Mouse (Mus musculus) small intestine, adult 2 months (tissue): ENCODE results near the gene Dclre1b. TPM values are rescaled to one million over a fixed set of nuclear protein-coding genes. Genes with fewer than 3 reads are reported as not detected.
A peak's percentile ranks its signal among the peaks of the same experiment; 100 is the strongest.
"Not testable (repeated sequence)": the region's sequence is repeated elsewhere in the genome, so short reads cannot be mapped to it uniquely, and the experiment has no call there.

ENCODE experiments used
- H3K27ac ChIP-seq: fragments of 200-500 bp; 2 replicates; pipeline ENCODE4 v1.5.1; 2012; ENCODE audit warnings: low read depth, low read length, control low read depth, inconsistent platforms; ENCODE audit not compliant: insufficient read depth
- H3K27me3 ChIP-seq: fragments of 200-500 bp; 2 replicates; pipeline ENCODE4 v1.6.1; 2012; ENCODE audit warnings: mild to moderate bottlenecking, moderate library complexity, low read length, inconsistent platforms; ENCODE audit not compliant: control insufficient read depth, insufficient read depth
- H3K36me3 ChIP-seq: fragments of 200-500 bp; 2 replicates; pipeline ENCODE4 v1.6.1; 2012; ENCODE audit warnings: mild to moderate bottlenecking, low read length, control low read depth, inconsistent platforms; ENCODE audit not compliant: control insufficient read depth, insufficient read depth
- H3K4me1 ChIP-seq: fragments of 200-500 bp; 2 replicates; pipeline ENCODE4 v1.6.1; 2012; ENCODE audit warnings: low read length, inconsistent platforms, mixed read lengths; ENCODE audit not compliant: control insufficient read depth, insufficient read depth, insufficient read length
- H3K4me3 ChIP-seq: fragments of 200-500 bp; 2 replicates; pipeline ENCODE4 v1.5.1; 2012; ENCODE audit warnings: low read depth, mild to moderate bottlenecking, control low read depth, inconsistent platforms, low read length, moderate library complexity
- CTCF ChIP-seq: fragments of 200-500 bp; IDR thresholded peaks from 2 replicates; pipeline ENCODE4 v1.5.1; 2012; ENCODE audit warnings: low read depth, mild to moderate bottlenecking, control low read depth, inconsistent platforms, low read length, moderate library complexity, mixed read lengths; ENCODE audit not compliant: insufficient replicate concordance, insufficient read length; ENCODE audit errors: extremely low read depth
- POLR2A ChIP-seq: fragments of 200-500 bp; IDR thresholded peaks from 2 replicates; pipeline ENCODE4 v1.6.1; 2012; ENCODE audit warnings: low read depth, mild to moderate bottlenecking, control low read depth, inconsistent platforms, low read length, moderate library complexity
- WGBS: fragments of 180-500 bp; shearing (Covaris S2); methylation state at CpG from one replicate; pipeline ENCODE4 v1.1.7; 2018; 5-methylcytosine and 5-hydroxymethylcytosine counted together
- polyA plus RNA-seq: library from polyadenylated mRNA; depleted of rRNA; stranded (reverse); fragments of >200 nt; gene quantifications from 2 replicates; pipeline ENCODE4 v1.2.3, GENCODE M21; 2012

Dclre1b gene
- polyA plus RNA-seq, 1 experiment = 5.3 TPM

DNA sequence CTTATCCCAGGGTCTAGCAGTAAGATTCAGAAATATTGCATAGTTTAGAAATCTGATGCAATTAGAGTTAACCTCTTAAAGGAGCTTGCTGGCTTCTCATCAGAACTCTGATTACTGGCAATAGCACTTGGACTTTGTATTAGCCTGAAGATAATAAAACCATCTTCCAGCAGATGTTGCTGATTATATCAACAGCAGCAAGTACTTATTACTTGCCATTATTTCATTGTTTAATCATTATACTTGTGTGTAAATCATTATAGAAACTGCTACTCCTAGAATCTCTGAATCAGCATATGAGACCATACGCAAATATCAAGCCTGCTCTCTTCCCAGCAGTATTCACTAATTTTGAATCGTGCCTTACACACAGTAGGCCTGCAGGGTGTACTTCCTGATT lies 24.8 kb upstream of the Dclre1b start:
- TF ChIP-seq CTCF (no peak), POLR2A (no peak)
- no peak overlapping the region for H3K4me3 ChIP-seq
- H3K27me3 ChIP-seq = no peaks in the 10 kb centered on the region
- WGBS = 26% methylated on average over 2 of the region's 2 CpGs
- H3K27ac ChIP-seq = no peak overlapping the region
- H3K36me3 ChIP-seq = peaks cover 3% of the 10 kb centered on the region; the same call in 1 of the 2 replicates
- peaks cover 9% of the 10 kb centered on the region; the same call in 1 of the 2 replicates for H3K4me1 ChIP-seq

DNA sequence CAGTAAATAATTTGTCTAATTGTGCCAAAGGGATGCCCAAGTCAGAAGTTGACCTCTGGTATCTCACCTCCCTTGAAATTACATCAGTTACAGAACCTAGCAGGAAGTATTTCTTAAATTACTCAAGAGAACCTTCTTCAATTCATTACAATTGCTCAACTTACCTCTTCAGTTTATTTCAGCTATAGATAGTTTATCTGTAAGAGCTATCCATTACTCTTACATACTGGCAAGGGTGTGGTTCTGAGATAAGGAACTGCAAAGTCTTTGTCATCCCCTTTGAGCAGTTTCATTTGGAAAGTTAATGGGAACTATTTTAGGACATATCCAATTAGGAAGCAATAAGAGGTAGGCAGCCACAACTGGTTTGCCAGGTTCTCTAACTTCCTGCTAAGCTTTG lies 23.2 kb upstream of the Dclre1b start, which contains the start of gene Bcl2l15:
TSS of gene Bcl2l15 (plus strand) at position 176 of the 400 bp plus-strand sequence.
- Histone ChIP-seq H3K27ac (peak within 1 kb of the TSS; percentile 76), H3K36me3 (no peaks in the 10 kb centered on the region; the same call in 1 of the 2 replicates), H3K4me3 (peak within 1 kb of the TSS; percentile 4; the same call in 1 of the 2 replicates), H3K27me3 (no peaks in the 10 kb centered on the region), H3K4me1 (peaks cover 9% of the 10 kb centered on the region; the same call in 1 of the 2 replicates)
- TF ChIP-seq POLR2A (no peak), CTCF (no peak)

DNA sequence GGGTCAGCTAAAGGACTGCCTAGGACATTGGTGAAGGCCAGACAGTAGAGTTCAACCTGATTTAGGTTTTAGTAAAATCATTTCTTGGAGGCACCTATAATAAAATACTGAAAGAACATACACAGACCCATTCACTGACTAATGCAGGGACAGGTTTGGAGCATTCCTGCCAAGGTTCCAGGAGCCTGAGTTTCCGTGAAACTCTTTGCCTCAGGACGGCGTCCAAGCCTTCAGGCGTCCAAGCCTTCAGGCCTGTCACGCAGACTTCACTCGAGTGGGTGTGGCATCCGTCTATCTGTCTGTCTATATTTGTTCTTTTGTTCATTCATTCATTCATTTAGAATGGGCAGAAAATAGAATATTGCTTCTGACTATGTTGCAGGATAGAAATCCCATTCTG lies 21.9 kb upstream of the Dclre1b start:
- H3K27me3 ChIP-seq = no peaks in the 10 kb centered on the region
- H3K4me3 ChIP-seq = no peak overlapping the region
- no peak for TF ChIP-seq POLR2A
- no peak for TF ChIP-seq CTCF
- WGBS = 81% methylated on average over 7 of the region's 7 CpGs
- H3K36me3 ChIP-seq = no peaks in the 10 kb centered on the region; the same call in 1 of the 2 replicates
- H3K4me1 ChIP-seq = peaks cover 6% of the 10 kb centered on the region; the same call in 1 of the 2 replicates
- H3K27ac ChIP-seq = no peak overlapping the region

DNA sequence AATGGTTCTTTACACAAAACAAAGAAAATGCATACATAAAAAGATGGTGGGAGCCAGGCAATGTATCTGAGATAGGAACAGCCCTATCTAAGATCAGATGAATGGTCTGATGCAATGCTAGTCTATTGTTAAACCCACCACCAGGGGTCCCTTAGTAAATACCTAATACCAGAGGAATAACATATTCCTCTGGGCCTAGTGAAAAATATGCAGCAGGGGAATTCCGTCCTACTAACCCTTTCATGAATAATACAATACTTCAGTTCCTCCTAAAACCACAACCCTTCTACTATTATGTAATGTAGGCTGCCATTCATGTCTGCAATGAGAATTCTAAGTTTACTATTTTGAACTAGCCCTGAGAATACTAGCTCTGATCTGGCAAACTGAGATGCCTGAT lies 21.4 kb upstream of the Dclre1b start:
- H3K36me3 ChIP-seq, H3K27ac ChIP-seq: not testable (repeated sequence)
- 84% methylated on average over 1 of the region's 1 CpGs for WGBS

DNA sequence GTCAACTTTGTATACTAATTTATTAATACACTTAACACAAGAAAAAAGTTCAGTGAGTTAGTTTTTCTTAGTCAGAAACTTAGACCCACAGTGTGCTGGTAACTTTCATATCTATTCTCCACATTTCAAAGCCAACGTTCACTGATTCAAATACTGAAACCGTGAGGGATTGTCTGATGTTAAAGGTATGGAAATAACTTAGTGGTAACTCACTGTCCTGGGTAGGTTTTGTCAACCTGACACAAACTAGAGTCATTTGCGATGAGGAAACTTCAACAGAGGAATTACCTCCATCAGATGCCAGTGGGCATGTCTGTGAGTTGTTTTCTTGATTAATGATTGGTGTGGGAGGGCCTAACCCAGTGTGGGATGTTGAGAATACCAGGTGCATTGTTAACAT lies 19.8 kb upstream of the Dclre1b start:
- 68% methylated on average over 3 of the region's 3 CpGs for WGBS
- Histone ChIP-seq H3K4me3 (no peak overlapping the region), H3K36me3 (no peaks in the 10 kb centered on the region), H3K4me1 (peaks cover 2% of the 10 kb centered on the region; the same call in 1 of the 2 replicates), H3K27ac (no peak overlapping the region), H3K27me3 (no peaks in the 10 kb centered on the region)
- TF ChIP-seq POLR2A = no peak
- no peak for TF ChIP-seq CTCF

More for the DNA sequence above, 21.4 kb upstream of the Dclre1b start:
- not testable (repeated sequence) for H3K4me3 ChIP-seq, H3K27me3 ChIP-seq, H3K4me1 ChIP-seq

DNA sequence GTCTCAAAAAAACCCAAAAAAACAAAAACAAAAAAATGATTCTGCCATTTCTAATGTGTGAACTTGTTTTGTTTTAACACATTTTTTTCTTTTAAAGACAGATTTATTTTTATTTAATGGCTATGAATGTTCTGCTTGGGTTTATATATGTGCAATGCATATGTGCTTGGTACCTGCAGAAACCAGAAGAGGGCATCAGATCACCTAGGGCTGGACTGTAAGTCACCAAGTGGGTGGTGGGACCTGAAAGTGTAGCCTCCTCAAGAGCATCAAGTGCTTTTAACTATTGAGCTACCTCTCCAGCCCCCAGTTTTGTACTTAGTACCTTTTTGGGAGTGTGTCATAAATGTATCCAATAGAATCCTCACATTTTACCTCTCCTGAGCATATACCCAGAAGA lies 18.3 kb upstream of the Dclre1b start:
- H3K27me3 ChIP-seq = no peaks in the 10 kb centered on the region
- no peak overlapping the region for H3K27ac ChIP-seq
- H3K4me3 ChIP-seq = no peak overlapping the region
- peaks cover 3% of the 10 kb centered on the region for H3K36me3 ChIP-seq
- TF ChIP-seq CTCF = peak; percentile 29; the same call in 1 of the 2 replicates
- no peak for TF ChIP-seq POLR2A
- H3K4me1 ChIP-seq = peaks cover 2% of the 10 kb centered on the region; the same call in 1 of the 2 replicates

DNA sequence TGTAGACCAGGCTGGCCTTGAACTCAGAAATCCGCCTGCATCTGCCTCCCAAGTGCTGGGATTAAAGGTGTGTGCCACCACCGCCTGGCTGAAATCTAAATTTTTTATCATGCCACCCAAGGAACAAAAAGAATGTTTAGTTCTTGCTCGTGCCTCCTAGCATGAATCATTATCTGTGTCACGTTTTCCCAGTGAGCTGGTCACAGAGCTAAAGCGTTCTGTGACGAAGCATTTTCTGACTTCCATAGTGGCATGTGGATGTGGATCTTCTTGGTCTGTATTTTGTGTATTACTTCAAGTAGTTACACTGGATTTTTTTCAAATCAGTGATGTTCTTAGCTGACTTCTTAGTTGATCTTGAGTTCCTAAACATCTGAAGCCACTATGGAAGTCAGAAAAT lies 1.7 kb upstream of the Dclre1b start:
- H3K4me3 ChIP-seq = no peak overlapping the region
- H3K27ac ChIP-seq = no peak overlapping the region
- no peaks in the 10 kb centered on the region; the same call in 1 of the 2 replicates for H3K4me1 ChIP-seq
- WGBS = 89% methylated on average over 6 of the region's 6 CpGs
- TF ChIP-seq CTCF (no peak), POLR2A (no peak)
- H3K27me3 ChIP-seq = no peaks in the 10 kb centered on the region
- peaks cover 16% of the 10 kb centered on the region for H3K36me3 ChIP-seq

DNA sequence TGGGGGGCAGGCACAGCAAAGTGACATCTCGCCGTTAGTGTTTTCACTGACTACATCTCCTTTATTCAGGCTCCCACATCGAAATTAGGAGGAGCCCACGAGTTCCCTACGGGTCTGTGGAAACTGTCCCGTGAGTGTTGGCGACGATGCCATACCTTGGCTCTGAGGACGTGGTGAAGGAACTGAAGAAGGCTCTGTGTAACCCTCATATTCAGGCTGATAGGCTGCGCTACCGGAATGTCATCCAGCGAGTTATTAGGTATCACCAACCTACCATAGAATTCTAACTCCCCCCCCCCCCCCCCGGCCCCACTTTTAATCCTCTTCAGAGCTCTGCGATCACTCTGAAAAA lies 531 bp upstream of the Dclre1b start:
- H3K4me3 ChIP-seq = peak overlapping the region; percentile 70
- WGBS = under 1% methylated on average over 14 of the region's 14 CpGs
- H3K27me3 ChIP-seq = no peaks in the 10 kb centered on the region
- H3K36me3 ChIP-seq = peaks cover 10% of the 10 kb centered on the region
- H3K27ac ChIP-seq = peak overlapping the region; percentile 86
- TF ChIP-seq POLR2A = no peak
- TF ChIP-seq CTCF = no peak
- no peaks in the 10 kb centered on the region; the same call in 1 of the 2 replicates for H3K4me1 ChIP-seq
